Mouse (Mus musculus) left cerebral cortex, adult 18-20 months (tissue): ENCODE data around the gene Slc9a2. TPM values are rescaled to one million over a fixed set of nuclear protein-coding genes. Genes with fewer than 3 reads are reported as not detected.
"Not testable (repeated sequence)": the region's sequence is repeated elsewhere in the genome, so short reads cannot be mapped to it uniquely, and the experiment has no call there.

Experiments used
- DNase-seq, 2 experiments: peaks; one replicate each; pipeline ENCODE4 v3.0.0; 2021 to 2022; ENCODE audit warnings: low spot score in 2 of 2, mixed read lengths in 1 of 2
- total RNA-seq, 2 experiments: library from RNA; stranded (reverse); gene quantifications; 2 replicates each; pipeline ENCODE4 v1.2.3; 2021

The Slc9a2 gene
- total RNA-seq, 2 experiments from 2014 or later: 2.7 to 3.9 TPM

DNA sequence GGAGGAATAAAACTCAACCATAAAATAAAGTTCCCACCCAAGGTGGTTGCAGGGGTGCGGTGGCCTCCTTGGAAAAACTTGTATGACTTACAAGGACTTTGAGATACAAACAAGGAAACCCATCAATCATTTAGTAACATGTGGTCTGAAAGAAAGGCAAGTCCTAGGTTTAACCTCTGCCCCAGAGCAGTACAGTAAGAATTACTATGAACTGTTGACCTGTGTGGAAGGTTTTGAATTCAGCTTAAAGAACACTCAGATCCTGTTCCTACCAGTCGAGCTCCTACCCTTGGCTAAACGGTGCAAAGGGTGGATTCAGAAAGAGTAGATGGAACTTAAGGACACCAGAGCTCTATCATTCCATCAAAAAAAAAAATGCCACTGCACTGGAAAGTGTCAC, 16.1 kb downstream of the Slc9a2 start:
- DNase-seq: no peak

DNA sequence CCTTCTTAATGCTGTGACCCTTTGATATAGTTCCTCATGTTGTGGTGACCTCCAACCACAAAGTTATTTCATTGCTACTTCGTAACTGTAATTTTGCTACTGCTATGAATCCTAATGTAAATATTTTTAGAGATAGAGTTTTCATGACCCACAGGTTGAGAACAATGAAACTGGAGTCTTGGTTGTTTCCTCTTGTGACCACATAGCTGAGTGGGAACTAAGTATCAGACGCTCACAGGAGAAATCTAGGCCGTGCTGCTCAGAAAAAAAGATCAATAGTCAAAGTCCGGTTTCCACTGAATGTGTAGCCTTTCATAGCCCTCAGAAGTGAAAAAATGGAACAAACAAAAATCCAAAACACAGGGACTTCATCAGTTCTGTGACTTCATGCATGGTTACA, 24.7 kb downstream of the Slc9a2 start:
- no peak for DNase-seq

DNA sequence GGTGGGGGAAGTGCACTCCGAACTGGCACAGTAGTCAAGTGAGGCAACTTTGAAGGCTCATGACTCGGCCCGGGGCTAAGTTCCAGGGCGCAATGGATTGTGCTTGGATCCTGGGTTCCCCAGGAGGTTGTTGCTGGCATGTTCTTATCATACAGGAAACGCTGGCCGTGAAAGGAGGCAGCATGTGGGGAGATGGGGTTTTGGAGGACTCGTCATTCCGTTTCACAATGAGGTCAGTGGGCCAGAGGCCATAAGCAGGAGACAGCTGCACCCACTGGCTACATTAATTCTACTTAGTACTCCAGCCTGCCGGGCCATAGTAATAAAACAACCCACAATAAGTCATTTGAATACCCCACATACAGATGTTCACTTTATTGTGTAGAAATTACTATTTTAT, 34.6 kb downstream of the Slc9a2 start:
- no peak for DNase-seq

DNA sequence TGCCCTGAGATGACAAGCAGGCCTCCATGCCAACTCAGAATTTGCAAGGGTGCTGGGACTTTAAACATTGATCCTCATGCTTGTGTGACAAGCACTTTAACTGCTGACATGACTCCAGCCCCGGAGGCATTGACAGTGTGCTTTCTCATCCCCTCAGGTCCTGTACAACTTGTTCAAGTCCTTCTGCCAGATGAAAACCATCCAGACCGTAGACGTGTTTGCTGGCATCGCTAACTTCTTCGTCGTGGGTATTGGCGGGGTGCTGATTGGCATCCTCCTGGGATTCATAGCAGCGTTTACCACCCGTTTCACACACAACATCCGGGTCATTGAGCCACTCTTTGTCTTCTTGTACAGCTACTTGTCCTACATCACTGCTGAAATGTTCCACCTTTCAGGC, 45.7 kb downstream of the Slc9a2 start:
- DNase-seq: no peak

DNA sequence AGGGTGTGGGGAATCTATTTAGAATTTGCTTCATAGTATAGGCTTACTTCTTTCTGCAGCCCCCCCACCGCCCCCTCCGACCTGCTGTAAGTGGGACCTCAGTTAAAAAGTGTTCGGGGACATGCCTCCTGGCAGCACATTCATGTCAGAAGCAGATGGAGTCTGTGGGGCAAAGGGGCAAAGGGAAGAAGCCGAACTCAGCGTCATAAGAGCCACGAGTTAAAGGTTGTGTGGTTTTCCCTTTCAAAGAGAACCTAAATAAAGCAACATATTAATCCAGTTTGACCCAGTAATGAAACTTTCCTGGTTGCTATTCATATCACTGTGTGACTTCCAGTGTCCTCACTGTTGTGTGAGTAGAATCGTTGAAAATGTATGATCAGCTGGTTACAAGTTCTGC, 47.0 kb downstream of the Slc9a2 start:
- DNase-seq: no peak

DNA sequence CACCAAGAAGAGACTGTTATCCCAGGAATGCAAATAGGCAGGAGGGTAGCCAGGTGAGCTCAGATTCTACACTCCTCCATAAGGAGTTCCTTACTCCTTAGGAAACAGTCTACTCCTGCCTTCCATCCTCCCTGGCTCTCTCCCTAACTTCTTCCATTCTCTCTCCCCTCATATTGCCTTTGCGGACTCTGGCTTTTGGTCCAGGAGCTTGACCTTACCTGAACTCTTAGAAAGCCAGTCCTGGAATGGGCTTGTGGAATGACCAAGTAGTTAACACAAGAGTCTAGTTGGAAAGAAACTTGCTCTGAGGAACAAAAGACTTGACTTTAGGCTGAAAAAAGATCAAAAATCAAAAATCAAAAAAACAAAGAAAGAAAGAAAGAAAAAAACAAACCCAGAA, 48.3 kb downstream of the Slc9a2 start:
- no peak for DNase-seq

DNA sequence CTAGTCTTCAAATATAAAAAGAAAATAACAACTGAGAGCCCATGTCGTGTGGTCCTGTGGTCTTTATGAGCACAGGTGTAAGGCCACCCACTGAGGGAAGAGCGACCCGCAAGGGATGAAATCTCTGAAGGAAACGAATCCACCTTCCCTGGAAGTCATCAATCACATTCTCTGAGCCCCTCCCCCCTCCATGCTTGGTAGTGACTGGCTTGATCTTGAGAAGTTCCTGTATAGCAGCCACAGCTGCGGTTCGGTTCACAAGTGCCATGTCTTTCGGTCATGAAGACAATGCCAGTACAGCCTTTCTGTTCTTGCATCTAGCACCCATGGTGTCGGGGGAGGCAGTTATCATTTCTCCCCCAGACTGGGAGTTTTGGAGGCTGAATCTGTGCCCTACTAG, 57.3 kb downstream of the Slc9a2 start:
- DNase-seq: no peak

DNA sequence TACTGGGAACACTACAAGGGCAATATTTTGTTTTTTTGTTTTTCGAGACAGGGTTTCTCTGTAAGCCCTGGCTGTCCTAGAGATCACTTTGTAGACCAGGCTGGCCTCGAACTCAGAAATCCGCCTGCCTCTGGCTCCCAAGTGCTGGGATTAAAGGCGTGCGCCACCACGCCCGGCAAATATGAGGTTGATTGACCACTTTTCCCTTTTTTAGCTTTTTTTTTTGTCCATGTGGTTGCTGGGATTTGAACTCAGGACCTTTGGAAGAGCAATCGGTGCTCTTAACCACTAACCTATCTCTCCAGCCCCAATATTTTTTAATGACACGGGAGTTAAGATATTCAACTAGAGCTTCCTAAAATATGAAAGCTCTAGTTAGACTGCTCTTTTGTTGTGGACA, 57.9 kb downstream of the Slc9a2 start:
- DNase-seq: not testable (repeated sequence)

DNA sequence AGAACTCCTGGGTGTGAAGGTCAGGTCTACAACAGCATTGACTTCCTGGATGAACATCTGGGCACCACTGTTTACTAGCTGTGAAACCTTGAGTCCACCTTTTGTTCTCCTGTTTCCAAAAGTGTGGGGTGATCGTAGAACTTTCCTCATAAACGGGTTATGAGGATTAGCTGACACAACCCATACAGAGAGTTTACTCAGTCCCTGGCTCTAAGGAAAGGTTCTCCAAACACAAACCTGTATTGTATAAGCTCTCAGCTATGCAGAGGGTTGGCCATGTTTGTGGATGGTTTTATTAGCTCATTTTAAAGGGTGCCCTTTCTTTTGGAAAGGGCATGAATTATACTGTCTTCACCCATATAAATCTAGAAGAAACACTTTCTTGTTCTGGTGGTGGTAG, 60.4 kb downstream of the Slc9a2 start:
- DNase-seq: no peak

DNA sequence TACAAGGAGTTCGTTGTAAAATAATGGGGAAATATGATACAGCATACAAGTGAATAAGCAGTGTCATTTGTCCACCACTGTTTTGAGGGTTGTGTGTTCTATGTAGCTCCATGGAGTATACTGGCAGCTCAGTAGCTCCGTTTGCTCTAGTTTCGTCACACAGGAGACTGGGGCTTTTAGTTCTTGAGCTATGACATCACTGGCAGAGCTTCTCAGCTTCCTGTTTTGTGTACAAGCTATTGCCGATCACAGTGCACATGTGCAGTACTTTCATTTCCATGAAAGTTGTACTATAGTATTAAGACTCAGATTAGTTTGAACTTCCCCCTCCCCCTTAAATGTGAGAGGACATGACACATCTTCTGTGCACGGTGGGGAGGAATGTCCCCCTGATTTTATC, 65.7 kb downstream of the Slc9a2 start:
- no peak for DNase-seq

DNA sequence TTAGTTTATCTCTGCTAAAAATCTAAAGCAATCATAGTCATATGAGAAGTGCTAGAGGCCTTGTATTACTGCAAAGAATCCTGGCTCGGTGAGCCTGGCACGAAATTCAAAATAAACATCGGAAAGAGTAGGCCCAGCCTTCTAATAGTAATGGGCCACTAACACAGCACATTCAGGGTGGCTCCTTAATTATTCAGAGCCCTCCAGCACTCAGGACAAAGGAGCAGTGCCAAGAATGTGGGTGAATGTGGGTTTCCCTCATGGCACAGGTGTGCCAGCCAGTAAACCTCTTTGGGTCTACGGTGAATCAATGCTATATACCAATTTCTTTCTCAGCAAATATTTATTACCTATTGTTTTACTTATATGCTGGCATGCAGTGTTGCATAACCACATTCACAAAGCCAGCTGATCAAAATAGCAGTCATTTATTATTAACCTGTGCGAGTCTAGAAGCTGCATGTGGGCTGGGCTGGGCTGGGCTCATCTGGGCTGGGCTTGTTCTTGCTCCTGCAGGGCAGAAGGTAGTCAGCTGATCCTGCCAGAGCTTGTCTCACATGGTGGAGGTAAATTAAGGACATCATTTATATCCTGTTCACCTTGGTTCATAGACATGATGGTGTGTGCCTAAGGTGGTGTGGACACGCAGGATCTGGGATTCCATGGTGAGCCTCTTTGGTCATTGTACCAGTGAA, 79.5 kb downstream of the Slc9a2 start:
- no peak for DNase-seq

DNA sequence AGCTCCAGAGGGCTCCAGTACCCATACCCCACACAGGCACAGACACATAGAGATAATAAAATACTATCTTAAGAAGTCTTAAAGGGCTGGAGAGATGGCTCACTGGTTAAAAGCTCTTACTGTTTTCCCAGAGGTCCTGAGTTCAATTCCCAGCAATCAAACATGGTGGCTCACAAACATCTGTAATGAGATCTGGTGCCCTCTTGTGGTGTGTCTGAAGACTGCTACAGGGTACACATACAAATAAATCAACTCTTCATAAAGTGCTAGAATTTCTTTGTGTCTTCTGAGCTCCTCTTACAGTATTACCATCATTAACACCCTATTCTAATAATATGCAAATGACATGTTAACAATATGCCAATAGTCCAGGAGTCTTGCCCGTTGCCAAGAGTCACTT, 83.7 kb downstream of the Slc9a2 start:
- no peak for DNase-seq

DNA sequence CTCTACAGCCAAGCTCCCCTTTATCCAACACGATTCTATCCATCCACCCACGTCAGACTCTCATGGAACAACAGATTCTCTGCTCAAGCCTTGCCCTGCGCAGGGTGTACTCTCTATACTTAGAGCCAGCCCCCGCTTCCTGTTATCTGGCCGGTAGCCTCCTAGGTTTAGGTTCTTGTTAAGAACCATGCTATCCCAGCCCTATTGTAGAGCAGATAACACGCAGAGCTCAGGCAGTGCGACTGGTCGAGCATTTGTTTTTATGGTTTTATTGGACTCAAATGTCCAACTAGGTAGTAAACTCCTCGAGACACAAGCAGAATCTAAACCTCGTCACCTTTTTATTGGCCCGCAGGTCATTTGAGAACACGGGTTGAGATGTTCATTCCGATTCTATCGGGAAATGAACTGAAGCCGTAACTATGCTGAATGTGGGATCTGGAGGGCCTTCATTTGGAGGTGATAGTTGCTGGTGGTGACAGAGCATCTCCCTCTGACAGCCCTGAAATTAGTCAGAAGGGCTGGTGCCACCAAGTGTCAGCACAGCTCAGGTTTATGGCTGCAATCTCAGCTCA, 84.4 kb downstream of the Slc9a2 start:
- DNase-seq: no peak

DNA sequence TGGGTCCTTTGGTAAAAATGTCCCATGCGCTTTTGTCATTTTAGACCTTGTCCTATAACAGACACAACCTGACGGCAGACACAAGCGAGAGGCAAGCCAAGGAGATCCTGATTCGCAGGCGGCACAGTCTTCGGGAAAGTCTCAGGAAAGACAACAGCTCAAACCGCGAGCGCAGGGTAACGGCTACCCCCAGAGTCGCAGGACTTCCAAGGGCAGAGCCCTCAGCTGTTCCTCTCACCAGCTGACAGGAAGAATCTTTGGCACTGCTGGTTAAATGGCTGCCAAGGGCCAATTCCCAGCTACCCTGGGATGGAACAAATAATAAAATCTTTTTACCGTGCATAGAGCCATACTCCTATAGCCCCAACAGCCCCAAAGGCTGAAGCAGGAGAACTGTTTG, 85.1 kb downstream of the Slc9a2 start:
- no peak for DNase-seq

DNA sequence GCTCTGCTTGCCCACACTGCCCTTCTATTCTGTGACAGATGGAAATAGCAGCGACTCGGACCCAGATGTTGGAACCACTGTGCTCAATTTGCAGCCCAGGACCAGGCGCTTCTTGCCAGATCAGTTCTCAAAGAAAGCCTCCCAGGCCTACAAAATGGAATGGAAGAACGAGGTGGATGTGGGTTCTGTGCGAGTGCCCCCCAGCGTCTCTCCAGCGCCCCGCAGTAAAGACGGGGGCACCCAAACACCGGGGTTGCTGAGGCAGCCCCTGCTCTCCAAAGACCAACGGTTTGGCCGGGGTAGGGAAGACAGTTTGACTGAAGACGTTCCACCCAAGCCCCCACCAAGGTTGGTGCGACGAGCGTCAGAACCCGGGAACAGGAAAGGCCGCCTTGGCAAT, 87.2 kb downstream of the Slc9a2 start:
- no peak for DNase-seq

DNA sequence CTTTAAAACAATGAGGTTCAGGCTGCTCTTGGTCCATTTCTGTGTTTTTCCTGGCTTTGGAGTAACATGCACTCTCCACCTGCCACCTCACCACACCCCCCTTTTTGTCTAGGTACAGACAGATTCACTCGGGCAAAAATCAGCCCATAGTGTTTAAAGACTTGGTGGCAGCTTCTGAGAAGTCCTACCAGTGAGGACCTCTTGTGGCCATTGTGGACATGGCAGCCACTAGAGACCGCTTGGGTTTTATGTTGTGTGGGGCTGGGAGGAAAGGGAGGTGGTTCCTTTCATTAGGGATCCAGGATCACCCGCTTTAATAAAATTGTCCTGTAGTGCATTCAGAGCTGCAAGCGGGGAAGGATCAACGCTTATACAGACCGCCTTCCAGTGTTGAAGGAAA, 88.2 kb downstream of the Slc9a2 start:
- DNase-seq: peak; percentile 49 to 50

DNA sequence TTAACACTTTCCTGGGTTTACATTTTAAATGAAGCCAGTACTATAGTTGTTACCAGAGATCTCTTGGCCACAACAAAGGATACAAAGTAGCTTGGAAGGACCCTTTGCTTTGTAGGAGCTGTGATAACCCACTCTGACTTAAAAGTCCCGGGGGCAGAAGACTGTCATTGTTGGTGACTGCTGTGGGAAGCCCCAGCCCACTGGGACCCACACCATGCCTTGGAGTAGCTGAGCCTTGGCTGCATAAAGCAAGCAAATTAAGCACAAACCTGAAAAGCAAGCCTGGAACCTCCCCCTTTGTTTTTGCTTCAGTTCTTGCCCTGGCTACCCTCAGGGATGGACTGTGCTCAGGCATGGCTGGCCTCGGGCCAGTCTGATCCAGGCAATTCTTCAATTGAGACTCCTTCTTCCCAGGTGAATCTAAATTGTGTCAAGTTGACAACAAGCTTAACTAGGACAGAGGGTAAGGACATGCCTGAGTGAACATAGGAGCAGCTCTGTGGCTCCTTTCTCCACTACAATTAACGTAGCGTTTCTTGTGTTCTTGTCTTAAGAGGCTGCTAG, 89.0 kb downstream of the Slc9a2 start:
- DNase-seq: no peak

DNA sequence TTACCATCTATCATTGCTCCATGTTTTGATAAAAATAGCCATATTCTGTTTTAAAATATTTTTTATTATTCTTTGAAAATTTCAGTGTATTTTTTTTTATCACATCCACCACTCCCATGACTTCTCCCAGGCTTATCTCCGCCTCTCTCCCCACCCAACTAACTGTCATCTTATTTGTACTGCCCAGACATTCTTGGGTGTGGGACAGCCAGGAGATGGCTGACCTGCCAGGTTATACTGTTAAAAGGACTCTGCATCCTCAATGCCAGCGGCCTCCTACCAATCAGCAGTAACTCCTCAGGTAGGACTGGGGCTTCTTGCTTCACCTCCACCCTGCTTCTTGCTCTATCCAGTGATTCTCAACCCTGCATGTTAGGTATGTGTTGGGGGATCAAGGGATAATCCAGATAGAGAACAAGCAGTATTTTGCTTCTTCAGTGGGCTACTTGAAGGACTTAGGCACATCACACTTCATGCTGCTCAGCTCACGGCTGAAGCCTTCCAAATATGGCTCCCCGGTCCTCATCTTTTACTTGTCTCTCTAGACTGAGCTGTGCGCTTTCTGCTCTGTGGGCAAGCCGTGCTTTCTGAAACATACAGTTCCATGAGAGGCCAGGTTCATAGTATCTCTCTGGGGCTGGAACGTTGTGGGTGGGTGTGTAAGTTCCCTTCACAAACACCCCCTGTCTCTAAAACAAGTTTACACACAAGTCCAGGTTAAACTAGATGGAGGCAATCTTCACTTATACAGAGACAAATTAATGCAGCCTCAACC, 91.0 kb downstream of the Slc9a2 start:
- DNase-seq: no peak

DNA sequence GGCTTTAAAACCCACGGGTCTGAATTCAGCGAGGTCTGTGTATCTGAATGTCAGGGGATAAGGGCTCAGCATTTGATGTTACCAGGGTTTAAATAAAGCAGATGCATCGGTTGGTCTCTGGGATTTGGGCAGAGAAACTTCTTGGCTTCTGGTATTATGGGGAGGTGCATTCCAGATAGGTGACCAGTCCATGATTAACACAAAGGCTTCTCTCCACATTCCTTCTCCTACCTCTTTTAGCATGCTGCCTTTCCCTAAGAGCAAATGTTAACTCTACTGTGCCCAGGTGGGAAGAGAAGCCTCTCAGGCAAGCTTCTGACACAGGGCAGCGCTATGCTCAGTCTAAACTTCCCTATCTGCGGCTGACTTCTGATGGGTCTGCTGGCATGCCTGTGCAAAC, 92.9 kb downstream of the Slc9a2 start:
- DNase-seq: no peak

DNA sequence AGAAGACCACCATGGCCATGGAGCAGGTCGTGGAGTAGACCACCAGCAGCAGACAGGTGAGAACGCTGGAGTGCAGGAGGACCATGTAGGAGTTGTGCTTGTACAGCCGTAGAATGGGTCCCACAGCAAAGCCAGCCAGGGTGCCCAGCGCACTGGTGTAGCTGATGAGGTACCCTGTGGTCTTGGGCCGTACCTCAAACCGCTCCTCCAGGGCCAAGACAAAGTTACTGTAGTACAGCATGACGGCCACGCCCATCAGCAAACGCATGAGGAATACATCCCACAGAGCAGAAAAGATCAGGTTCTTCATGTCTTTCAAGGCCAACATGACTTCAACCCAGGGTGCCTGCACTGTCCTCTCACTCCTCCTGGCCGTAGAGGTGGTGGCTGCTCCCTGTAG, 93.7 kb downstream of the Slc9a2 start:
- no peak for DNase-seq

DNA sequence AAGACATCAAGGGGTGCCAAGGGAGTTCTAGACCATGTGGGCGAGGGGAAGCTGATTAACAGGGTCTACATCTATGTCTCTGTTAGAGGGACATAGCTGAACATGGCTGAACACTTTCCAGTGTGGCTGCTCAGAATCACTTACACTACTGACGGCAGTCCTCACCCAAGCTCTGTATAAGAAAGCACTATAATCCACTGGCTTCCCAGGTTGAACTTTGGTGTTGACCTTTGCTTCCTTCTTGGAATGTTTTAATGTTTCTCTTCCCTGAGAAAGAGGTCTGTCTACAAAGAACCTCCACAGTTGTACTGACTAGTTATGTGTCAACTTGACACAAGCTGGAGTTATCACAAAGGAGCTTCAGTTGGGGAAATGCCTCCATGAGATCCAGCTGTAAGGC, 95.7 kb downstream of the Slc9a2 start:
- no peak for DNase-seq

DNA sequence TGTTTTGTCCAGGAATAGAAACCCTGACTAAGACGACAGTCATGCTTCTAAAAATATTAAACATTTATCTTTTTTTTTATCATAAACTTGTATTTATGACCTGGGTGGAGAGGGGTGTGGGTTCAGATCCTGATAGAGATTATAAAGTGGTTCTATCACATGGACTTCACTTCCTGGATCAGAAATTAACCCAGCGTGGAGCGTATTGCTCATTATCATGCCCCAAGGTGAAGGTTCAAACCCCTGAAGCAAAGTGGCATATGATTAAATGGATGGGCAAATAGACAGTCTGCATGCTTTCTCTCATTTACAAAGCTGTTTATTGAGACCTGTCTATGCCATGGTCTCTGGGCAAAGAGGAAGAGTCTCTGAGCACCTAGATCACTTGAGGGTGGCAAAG, 96.4 kb downstream of the Slc9a2 start:
- DNase-seq: no peak
